Mouse (Mus musculus) bone marrow macrophage, adult 2 months (primary cell): Measurements from ENCODE around the gene Clec4n.

Experiments used
- CTCF ChIP-seq: IDR thresholded peaks from 2 replicates; pipeline ENCODE4 v1.5.1; 2012; ENCODE audit warnings: low read depth, mild to moderate bottlenecking, low read length, moderate library complexity
- POLR2A ChIP-seq: IDR thresholded peaks from 2 replicates; pipeline ENCODE4 v1.6.1; 2012; ENCODE audit warnings: mild to moderate bottlenecking, low read depth, low read length, borderline replicate concordance

- TF ChIP-seq CTCF (no peak), POLR2A (no peak)
Measured at GRCm38 (mm10) chr6:123227519-123228166, 2.0 kb upstream of the Clec4n start.
